Mouse (Mus musculus) testis, adult 2 months (tissue): ENCODE results near the gene Sgo2a.

Experiments
- CTCF ChIP-seq: fragments of 200-500 bp; IDR thresholded peaks from 2 replicates; pipeline ENCODE4 v1.5.1; 2012; ENCODE audit warnings: low read depth, mild to moderate bottlenecking, inconsistent platforms, low read length, moderate library complexity; ENCODE audit not compliant: control insufficient read depth, insufficient read depth, insufficient replicate concordance
- POLR2A ChIP-seq: fragments of 200-500 bp; IDR thresholded peaks from 2 replicates; pipeline ENCODE4 v1.6.1; 2012; ENCODE audit warnings: low read depth, mild to moderate bottlenecking, inconsistent platforms, low read length, moderate library complexity; ENCODE audit not compliant: control insufficient read depth

GRCm38 (mm10) chr1:58031160-58031769 lies 35.5 kb downstream of the Sgo2a start:
- peak; percentile 69; the same call in 1 of the 2 replicates for TF ChIP-seq CTCF
- no peak for TF ChIP-seq POLR2A
